Mouse (Mus musculus): ENCODE results near the gene Tm9sf2. TPM values are rescaled to one million over a fixed set of nuclear protein-coding genes. Genes with fewer than 3 reads are reported as not detected.

Gene Tm9sf2
- polyA plus RNA-seq, 1 experiment from 2014 or later = 105 TPM

DNA sequence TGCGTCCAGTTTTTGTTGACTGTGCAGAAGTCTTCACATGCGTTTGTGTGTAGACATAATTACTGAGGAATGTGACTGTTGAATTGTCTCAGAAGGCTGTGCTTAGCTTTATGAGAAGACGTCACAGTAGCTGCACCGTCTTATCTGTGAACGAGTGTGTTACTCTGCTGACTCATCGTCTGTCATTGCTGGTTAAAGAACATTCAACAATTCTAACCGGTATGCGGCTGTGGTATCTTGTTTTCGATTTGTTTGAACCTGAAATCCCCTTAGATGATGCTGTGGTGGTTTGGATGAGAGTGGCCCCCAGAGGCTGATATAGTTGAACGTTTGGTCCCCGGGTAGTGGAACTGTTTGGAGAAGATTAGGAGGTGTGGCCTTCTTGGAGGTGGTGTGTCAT, 77.1 kb downstream of the Tm9sf2 start:
- 91% methylated on average over 11 of the region's 11 CpGs for WGBS
- no peaks in the 10 kb centered on the region for H3K36me3 ChIP-seq

DNA sequence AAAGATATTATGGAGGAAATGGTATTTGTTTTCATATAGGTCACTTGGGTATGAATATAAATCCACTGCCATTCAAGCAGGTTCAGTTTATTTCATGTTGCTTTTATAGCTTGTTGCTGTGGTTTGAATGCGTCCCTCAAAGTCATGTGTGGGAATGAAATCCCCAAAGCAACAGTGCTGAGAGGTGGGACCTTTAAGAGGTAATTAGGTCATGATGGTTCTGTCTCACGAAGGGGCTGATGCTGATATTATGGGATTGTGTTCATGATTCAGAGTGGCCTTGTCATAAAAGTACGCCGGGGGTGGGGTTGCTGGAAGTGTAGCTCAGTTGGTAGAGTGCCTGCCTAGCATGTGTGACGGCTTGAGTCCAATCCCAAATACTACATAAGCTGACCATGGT, 81.4 kb downstream of the Tm9sf2 start:
- H3K9me3 ChIP-seq = no peaks in the 10 kb centered on the region
- no peaks in the 10 kb centered on the region for H3K36me3 ChIP-seq
- WGBS = 90% methylated on average over 5 of the region's 5 CpGs
- H3K27ac ChIP-seq = no peak overlapping the region
- H3K4me3 ChIP-seq (replicated peaks) = no peak overlapping the region
- no peaks in the 10 kb centered on the region for H3K27me3 ChIP-seq
- H3K9ac ChIP-seq (replicated peaks) = no peak overlapping the region
- no peak for ATAC-seq
- H3K4me1 ChIP-seq (replicated peaks) = no peaks in the 10 kb centered on the region
- H3K4me2 ChIP-seq (replicated peaks) = no peak overlapping the region

More for the DNA sequence above, 77.1 kb downstream of the Tm9sf2 start:
- no peak for ATAC-seq
- H3K27me3 ChIP-seq = 0 out of 2 replicates have a peak, but pooled peaks cover 7% of the 10 kb centered on the region
- no peak overlapping the region for H3K4me2 ChIP-seq (replicated peaks)
- no peak overlapping the region for H3K4me3 ChIP-seq (replicated peaks)
- H3K9ac ChIP-seq (replicated peaks) = no peak overlapping the region
- 0 out of 2 replicates have a peak, but pooled peaks cover 4% of the 10 kb centered on the region for H3K4me1 ChIP-seq (replicated peaks)
- no peaks in the 10 kb centered on the region for H3K9me3 ChIP-seq
- no peak overlapping the region for H3K27ac ChIP-seq

DNA sequence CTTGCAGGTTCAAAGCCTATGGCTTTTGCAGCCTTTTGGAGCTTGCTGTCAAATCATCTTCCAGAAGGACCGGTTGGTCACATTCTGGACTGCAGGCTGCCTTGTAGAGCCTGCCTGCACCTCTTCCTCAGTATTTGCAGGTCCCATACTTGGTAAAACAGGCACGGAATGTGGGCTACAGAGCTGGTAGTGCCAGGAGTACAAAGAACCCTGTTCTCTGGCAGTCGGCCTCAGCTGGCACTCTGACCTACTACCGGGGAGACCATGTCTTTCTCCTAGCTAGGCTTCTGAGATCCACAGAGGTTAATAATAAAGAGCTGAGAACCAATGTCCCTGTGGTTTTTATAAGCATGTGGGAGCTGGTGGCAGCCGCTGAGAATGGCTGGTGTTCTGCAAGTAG, 83.1 kb downstream of the Tm9sf2 start:
- H3K9me3 ChIP-seq = no peaks in the 10 kb centered on the region
- no peak overlapping the region for H3K4me2 ChIP-seq (replicated peaks)
- no peak overlapping the region for H3K4me3 ChIP-seq (replicated peaks)
- no peak for ATAC-seq
- no peaks in the 10 kb centered on the region for H3K27me3 ChIP-seq
- H3K36me3 ChIP-seq = no peaks in the 10 kb centered on the region
- no peak overlapping the region for H3K27ac ChIP-seq
- 79% methylated on average over 5 of the region's 5 CpGs for WGBS
- H3K9ac ChIP-seq (replicated peaks) = no peak overlapping the region
- H3K4me1 ChIP-seq (replicated peaks) = no peaks in the 10 kb centered on the region

DNA sequence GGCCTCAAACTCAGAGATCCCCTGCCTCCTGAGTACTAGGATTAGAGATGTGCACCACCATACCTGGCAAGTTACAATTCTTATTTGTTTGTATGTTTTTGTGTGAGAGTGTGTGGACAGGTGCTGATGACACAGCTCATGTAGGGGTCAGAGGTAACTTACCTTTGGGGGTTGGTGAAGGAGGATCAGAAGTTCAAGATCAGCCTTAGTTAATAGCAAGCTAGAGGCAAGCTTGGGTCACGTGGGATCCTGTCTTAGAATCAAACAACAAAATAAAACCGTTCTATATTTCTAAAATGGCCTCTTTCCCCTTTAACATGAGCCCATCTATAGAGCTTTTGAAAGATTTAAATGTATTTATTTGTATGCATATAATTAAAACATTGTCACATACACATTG, 83.7 kb downstream of the Tm9sf2 start:
- Histone ChIP-seq H3K36me3 (no peaks in the 10 kb centered on the region), H3K9me3 (no peaks in the 10 kb centered on the region), H3K4me1 (replicated peaks) (no peaks in the 10 kb centered on the region), H3K27me3 (no peaks in the 10 kb centered on the region), H3K9ac (replicated peaks) (no peak overlapping the region), H3K4me2 (replicated peaks) (no peak overlapping the region), H3K4me3 (replicated peaks) (no peak overlapping the region), H3K27ac (no peak overlapping the region)
- WGBS = 21% methylated on average over 2 of the region's 2 CpGs
- peak; percentile 28; the same call in 1 of the 2 replicates for ATAC-seq

DNA sequence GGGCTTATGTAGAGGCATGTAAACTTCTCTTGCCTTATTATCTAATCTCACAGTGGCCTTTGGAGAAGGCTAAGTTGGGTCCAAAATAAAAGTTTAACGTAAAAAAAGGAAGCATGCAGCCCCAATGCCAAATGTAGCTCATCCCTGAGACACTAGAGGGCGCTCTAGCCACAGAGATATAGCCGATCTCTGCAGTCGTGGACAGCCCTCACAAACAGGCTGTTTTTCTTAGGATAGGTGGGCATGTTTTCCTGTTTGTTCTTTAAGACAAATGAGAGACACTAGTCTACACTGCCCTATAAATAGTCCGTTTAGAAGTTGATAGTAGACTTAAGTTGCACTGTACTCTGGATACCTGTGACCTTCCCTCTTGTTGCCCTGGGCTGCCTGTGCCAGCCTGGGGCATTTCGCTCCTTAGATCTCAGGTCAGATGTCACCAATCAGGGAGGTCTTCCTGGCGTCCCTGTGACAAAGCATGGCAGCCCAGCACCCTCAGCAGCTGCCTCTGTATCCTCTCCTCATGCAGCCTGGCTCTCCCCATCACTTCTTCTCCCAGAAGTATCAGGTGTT, 84.2 kb downstream of the Tm9sf2 start:
- H3K36me3 ChIP-seq = no peaks in the 10 kb centered on the region
- 16% methylated on average over 7 of the region's 7 CpGs for WGBS
- no peak overlapping the region for H3K9ac ChIP-seq (replicated peaks)
- no peaks in the 10 kb centered on the region for H3K9me3 ChIP-seq
- no peak overlapping the region for H3K27ac ChIP-seq
- no peaks in the 10 kb centered on the region for H3K4me1 ChIP-seq (replicated peaks)
- H3K4me3 ChIP-seq (replicated peaks) = no peak overlapping the region
- H3K4me2 ChIP-seq (replicated peaks) = no peak overlapping the region
- no peaks in the 10 kb centered on the region for H3K27me3 ChIP-seq
- ATAC-seq = peak; percentile 82

DNA sequence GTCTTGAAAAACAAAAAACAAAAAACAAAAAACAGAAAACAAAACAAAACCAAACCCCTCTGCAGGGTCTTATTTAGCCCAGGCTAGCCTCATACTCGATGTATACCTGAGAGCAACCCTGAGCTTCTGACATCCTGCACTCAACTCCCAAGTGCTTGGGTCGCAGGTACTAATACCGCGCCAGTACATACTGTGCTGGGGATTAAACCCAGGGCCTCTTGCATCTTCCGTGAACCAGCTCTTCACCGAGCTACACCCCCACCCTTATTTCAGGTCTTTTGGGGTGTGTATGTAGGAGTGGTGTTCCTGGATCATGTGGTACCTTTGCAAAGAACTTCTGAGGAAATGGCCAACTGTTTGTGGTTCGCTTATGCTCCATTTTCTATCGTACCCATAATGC, 87.8 kb downstream of the Tm9sf2 start:
- no peaks in the 10 kb centered on the region for H3K4me1 ChIP-seq (replicated peaks)
- WGBS = 95% methylated on average over 8 of the region's 8 CpGs
- H3K36me3 ChIP-seq = no peaks in the 10 kb centered on the region
- no peak overlapping the region for H3K4me3 ChIP-seq (replicated peaks)
- no peak overlapping the region for H3K27ac ChIP-seq
- H3K4me2 ChIP-seq (replicated peaks) = no peak overlapping the region
- ATAC-seq = no peak
- H3K27me3 ChIP-seq = no peaks in the 10 kb centered on the region
- no peak overlapping the region for H3K9ac ChIP-seq (replicated peaks)
- peaks cover 11% of the 10 kb centered on the region for H3K9me3 ChIP-seq

DNA sequence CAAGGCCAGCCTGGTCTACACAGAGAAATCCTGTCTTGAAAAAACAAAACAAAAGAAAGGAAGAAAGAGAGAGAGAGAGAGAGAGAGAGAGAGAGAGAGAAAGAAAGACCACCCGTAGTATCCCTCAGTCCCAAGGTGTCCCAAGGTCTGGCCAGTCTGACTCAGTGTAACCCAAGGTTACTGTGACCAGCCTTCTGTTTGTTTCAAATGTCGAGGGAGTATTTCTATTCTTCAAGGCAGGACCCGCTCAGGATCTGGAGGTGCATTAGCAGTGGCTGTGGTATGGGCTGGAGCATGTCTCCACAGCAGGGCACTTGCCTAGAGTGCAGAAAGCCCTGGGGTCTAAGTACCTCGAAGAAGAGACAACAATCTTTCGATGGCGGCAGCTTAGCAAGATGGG, 90.0 kb downstream of the Tm9sf2 start:
- ATAC-seq = no peak
- WGBS = 91% methylated on average over 6 of the region's 6 CpGs
- H3K4me2 ChIP-seq (replicated peaks) = no peak overlapping the region
- no peak overlapping the region for H3K4me3 ChIP-seq (replicated peaks)
- no peaks in the 10 kb centered on the region for H3K27me3 ChIP-seq
- H3K4me1 ChIP-seq (replicated peaks) = no peaks in the 10 kb centered on the region
- H3K9ac ChIP-seq (replicated peaks) = no peak overlapping the region
- no peak overlapping the region for H3K27ac ChIP-seq
- H3K9me3 ChIP-seq = peaks cover 11% of the 10 kb centered on the region
- no peaks in the 10 kb centered on the region for H3K36me3 ChIP-seq

DNA sequence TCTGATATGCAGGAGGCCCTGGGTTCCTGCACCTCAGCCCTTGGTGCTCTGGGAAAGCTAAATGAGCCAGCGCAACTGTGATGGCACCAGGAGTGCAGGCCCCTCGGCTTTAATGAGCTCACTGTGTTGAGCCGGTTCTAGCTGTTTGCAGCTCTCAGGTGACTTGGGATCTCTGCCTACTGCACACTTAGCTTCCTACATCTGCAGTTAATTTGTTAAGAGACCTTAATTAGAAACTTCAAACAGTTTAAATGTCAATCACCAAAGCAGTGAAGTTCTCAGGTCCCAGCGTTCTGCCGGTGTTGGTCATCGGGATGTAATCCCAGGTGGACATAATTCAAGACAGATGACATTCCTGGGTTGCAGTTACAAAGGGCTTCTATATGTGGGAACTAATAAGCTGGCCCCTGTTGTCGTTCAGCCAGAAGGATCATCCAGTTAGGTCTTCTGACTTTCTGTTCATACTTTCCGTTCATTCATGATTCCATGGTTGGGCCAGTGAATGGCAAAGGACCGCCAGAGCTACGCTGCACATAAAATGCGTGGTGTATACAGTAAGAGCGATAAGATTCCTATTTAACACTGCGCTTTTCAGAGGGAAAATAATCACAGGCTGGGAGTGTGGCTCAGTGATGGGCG, 93.5 kb downstream of the Tm9sf2 start:
- Histone ChIP-seq H3K36me3 (no peaks in the 10 kb centered on the region), H3K4me3 (replicated peaks) (no peak overlapping the region), H3K27ac (no peak overlapping the region), H3K9ac (replicated peaks) (no peak overlapping the region), H3K27me3 (no peaks in the 10 kb centered on the region), H3K4me2 (replicated peaks) (no peak overlapping the region), H3K9me3 (peaks cover 11% of the 10 kb centered on the region), H3K4me1 (replicated peaks) (no peaks in the 10 kb centered on the region)
- no peak for ATAC-seq
- WGBS = 89% methylated on average over 14 of the region's 14 CpGs

DNA sequence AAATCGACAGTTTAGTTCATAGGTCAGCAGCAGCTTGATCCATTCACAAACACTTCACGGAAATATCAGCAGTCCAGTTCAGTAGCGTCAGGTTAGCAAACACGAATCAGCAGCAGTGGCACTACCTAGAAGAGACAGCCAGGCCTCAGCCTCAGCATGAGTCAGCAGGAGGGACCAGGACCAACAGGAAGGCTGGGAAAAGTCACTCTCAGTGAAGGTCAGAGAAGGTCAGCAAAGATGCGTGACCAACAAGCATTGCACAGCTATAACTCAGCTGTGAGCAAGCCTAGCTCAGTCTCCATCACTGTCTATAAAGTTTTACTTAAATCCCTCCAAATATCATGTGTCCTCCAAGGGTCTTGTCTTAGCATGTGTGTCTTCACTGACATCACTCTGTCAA, 102.3 kb downstream of the Tm9sf2 start:
- ATAC-seq = no peak
- Histone ChIP-seq H3K36me3 (no peaks in the 10 kb centered on the region), H3K27ac (no peak overlapping the region), H3K4me2 (replicated peaks) (no peak overlapping the region), H3K4me1 (replicated peaks) (no peaks in the 10 kb centered on the region), H3K4me3 (replicated peaks) (no peak overlapping the region), H3K27me3 (no peaks in the 10 kb centered on the region), H3K9ac (replicated peaks) (no peak overlapping the region), H3K9me3 (no peaks in the 10 kb centered on the region)
- 86% methylated on average over 5 of the region's 5 CpGs for WGBS

Other genes with a start within 250 kb of the Tm9sf2 start
- gene Ubac2, start 228.4 kb upstream of the Tm9sf2 start, polyA plus RNA-seq (2015; fragmentation: Nextera tagmentation; extraction: Ambion mirVana) = 51.2 and 53.7 TPM in 2 replicates
- gene Gpr18, start 191.3 kb upstream of the Tm9sf2 start, polyA plus RNA-seq (2015; fragmentation: Nextera tagmentation; extraction: Ambion mirVana) = 0.24 TPM in 1 of 2 replicates, not detected in the other
- gene Gpr183, start 141.8 kb upstream of the Tm9sf2 start, polyA plus RNA-seq (2015; fragmentation: Nextera tagmentation; extraction: Ambion mirVana) = 0.72 and 1.2 TPM in 2 replicates
- gene Timm8a2, start 72.4 kb upstream of the Tm9sf2 start, polyA plus RNA-seq (2015; fragmentation: Nextera tagmentation; extraction: Ambion mirVana) = not detected in 2 replicates
- 23.9 and 24.1 TPM in 2 replicates for gene Clybl, start 74.7 kb downstream of the Tm9sf2 start, polyA plus RNA-seq (2015; fragmentation: Nextera tagmentation; extraction: Ambion mirVana)

All from midbrain, embryonic 13.5 days (tissue).